Mouse (Mus musculus) urinary bladder, postnatal 14 days (tissue): ENCODE measurements around the gene 4930432K21Rik.
A peak's percentile ranks its signal among the peaks of the same experiment; 100 is the strongest.

Source experiments
- DNase-seq: peaks from one replicate; pipeline ENCODE4 v3.0.0; 2021; ENCODE audit warnings: low spot score

4930432K21Rik gene

DNA sequence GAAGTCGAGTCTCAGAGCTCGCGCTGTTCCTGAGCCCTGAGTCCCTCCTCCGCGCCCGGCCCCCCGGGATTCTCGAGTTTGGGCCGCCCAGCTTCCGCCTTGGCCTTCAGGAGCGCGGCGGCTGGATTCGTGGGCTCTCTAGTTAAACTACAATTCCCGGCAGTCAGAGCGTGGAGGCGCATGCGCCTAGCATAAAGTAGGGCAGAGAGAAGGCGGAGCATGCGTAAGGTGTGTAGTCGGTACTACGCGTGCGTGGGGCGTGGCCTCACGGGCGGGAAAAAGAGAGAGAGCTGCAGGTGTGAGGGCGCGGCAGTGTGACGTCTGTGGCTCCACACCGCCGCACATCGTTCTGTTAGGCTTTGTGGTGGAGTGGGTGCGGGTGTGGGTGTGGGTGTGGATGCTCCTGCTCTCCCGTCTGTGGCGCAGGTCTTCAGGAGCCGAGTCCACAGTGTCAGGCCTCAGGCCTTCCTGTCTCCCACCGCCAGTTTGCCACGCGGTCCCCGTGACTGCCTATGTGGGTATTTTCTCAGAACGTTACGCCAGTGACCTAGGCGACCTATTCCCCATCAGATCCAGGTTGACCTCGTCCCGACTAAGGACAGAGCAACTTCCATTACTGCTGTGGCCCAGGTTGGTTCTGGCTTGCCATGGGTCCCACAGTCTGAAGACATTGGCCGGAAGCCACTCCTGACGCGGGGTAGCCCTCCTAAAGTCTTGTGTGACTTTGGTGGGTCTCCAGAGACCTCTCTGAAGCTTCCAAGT, at the start of gene 4930432K21Rik, which contains the start of gene Cc2d1a:
Gene 4930432K21Rik, plus strand, starts transcription at position 257 of the 762 bp plus-strand sequence.
Gene Cc2d1a, minus strand, starts transcription at position 168 of the 762 bp plus-strand sequence.
- DNase-seq, result peak; percentile 95

DNA sequence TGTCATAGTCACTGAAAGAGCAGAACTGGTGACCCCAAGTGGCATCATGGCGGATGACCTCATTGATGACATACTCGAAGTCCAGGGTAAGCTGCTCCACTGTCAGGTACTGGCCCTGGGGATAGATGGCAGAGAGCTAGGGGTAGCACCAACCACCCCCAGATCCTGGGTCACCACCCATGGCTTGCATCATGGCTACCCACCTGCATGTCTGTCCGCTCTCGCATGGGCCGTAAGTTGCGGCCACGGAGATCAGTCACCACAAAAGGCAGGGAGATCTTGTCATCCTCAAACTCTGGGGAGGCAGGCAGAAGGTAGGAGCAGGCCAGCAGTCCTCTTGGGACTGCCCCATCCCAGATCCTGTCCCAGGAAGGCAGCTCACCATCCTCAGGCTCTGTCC, 49.4 kb upstream of the 4930432K21Rik start:
- no peak for DNase-seq

DNA sequence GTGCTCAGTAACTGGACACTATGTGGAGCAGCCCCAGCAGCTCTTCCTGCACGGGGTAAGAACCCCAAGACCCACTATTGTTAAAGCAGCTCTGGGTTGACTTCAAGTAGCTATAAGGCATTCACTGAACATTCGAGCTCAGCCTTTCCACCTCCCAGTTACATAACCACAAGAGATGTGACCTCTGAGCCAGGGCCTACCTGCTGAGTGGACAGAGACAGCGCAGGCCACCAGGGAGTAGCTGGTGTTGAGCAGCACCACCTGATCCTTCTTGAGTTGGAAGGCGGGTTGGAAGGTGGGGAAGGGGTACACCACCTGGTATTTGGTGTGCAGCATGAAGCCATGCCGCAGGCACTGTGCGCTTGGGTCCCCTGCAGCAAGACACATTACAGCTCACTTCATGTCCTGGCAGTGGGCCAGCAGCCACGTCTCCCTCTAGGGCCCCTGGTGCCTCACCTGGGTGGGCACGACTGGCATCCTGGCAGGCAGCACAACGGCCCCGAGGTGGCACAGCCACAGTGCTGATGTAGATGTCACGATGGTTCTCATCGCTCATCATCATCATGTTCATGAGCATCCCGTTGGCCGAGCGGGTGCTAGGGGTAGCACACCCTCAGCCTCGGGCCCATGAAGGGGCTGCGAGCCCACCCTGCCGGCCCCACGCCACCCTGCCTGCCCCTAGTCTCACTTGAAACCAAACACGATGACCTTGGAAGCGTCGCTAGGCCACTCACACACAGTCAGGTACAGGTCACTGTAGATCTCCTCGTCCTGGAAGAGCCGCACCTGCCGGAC, 46.2 kb upstream of the 4930432K21Rik start:
- no peak for DNase-seq

DNA sequence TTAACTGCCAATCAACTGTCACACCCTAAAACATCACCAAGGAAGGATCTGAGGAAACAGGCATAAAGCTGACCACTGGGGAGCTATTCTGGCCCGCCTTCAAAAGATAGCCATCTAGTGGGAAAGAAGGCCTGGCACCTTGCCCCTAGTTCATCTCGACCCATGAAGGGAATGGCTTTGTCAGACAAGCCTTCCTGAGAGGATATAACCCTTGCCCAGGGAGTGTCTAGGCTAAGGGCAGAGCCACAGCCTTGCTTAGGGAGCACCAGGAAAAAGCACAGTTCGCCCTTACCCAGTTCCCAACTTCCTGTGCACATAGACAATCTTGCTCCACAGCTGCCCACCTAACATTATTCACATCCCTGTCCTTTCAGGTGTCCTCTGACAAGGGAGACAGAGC, 44.2 kb upstream of the 4930432K21Rik start:
- DNase-seq, result no peak

DNA sequence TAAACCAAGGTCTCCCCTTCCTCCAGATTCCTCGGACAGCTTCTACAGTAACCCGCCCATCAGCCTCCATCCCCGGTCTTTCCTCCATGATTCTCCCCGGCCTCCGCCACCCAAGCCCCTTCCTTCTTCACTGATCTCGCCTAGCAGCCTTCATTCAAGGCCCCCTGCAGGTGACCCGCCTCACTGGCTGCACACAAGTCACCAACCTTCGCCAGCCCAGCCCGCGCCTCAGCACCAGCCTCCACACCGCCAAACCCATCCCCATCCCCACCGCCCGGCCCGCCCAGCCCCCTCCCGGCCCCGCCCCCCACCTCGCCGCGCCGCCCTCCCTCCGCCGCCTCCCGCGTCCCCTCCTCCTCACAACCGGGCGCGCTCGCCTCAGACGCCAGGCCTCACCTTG, 43.6 kb upstream of the 4930432K21Rik start:
- no peak for DNase-seq

DNA sequence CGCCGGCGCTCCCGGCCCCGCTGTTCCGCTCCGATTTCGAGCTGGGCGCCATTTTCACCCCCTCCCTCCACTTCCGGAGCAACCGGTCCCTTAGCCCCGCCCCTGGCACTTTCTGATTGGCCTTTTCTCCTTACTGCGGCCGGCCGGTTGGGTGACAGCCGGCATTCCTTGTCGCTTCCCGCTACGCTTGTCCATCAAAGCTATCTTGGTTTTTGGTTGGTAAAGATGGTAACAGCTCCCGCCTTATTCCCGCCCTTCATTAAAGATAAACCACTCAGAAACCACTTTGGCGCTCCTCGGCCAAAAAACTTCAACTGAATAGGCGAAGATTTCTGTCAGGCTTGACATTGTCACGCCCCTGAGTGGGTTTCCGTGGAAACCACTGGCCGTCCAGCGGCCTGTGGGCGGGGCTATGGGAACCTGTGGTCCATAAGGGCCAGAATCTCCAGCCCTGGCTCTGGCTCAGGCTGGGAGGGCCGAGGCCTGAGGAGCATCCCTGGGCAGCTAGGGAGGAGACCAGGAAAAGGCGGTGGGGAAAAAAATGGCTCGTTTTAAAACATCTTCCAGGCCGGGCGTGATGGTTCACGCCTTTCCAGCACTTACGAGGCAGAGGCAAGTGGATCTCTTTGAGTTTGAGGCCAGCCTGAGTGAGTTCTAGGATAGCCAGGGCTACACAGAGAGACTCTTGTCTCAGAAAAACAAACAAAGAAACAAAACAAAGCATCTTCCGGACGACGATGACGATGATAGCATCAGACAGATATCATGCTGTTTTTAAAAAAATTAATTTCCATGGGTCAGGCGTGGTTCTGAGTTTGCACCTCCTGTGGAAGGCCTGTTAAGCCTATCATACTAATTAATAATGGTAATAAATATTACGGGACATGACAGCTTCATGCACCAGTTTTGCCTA, 42.9 kb upstream of the 4930432K21Rik start, which contains the start of gene Dcaf15:
Gene Dcaf15, minus strand, starts transcription at position 72 of the 913 bp plus-strand sequence.
- peak; percentile 99 for DNase-seq

DNA sequence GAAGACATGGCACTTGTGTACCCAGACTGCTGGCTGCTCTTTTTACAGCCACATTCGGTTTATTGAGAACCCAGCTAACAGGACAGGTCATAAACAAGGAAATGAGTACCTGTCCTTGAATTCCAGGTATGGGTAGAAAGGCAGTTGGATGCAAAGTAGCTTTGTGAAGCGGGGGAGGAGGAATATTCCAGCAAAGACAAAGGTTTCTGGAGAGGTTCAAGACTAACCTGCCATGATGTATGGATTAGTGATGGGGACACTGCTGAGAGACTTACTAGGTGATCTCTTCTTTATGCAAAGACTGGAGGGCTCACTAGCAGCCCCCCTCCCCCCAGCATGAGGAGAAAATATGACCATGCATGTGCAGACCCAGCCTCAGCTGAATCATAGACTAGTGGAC, 42.1 kb upstream of the 4930432K21Rik start:
- DNase-seq, result no peak

DNA sequence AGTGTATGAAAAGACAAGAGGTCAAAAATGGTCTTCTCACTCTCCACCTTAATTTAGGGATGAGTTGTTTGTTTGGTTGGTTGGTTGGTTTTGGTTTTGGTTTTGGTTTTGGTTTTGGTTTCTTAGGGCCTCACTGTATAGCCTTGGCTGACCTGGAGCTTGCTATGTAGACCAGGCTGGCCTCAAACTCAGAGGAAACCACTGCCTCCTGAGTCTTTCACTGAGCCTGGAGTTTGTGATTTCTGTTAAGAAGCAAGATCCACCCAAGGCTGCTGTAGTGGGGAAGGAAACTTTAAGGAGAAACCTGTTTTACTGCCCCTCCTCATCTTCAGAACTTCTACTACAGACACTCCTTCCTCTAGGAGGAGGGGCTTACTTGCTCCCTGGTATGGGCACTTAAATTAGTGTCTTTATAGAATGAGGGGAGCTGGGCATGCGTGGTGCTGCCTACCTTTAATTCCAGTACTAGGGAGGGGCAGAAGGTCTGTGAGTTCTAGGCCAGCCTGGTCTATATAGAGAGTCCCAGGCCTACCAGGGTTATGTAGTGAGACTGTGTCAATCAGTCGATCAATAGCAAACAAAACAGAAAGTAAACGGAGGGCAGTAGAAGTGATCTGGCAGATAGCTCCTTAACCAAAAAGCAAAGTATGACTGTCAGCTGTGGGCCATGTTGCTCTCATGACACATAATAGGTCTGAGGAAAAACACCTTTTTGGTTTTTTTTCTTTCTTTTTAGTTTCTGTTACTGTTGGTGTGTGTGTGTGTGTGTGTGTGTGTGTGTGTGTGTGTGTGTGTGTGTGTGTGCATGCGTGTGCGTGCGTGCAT, 41.4 kb upstream of the 4930432K21Rik start:
- no peak for DNase-seq

DNA sequence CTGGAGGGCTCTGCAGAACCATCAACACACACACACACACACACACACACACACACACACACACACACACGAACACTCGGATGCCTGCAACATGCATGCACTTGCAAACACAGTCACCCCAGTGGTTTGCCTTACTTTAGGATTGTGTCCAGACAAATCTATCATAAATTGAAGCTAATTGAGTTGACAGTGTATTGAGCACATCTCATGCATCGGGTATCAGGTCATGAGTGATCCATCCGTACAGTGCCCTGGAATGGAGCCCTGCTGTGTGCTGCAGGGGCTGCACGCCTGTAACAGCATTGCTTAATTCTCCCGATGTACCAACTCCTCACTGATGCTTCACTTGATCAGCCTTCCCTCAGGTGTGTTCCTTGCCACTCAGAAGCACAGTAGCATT, 32.2 kb upstream of the 4930432K21Rik start:
- no peak for DNase-seq

DNA sequence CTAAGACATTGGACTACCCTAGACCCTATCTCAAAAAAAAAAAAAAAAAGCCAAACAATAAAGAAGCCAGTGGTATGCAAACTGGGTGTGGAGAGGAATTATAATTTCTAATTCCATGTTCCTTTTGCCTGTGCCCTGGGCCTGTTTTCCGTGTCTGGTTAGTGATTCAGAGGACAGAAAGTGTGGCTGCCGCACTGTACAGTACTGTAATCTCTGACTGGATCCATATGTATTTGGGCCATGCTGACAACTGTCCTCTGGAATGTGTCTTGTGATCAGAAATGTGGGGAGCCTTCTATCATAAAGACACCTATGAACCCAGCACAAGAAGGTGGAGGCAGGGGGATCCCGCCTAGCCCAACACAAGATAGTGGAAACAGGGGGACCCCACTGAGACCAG, 25.7 kb upstream of the 4930432K21Rik start:
- no peak for DNase-seq

DNA sequence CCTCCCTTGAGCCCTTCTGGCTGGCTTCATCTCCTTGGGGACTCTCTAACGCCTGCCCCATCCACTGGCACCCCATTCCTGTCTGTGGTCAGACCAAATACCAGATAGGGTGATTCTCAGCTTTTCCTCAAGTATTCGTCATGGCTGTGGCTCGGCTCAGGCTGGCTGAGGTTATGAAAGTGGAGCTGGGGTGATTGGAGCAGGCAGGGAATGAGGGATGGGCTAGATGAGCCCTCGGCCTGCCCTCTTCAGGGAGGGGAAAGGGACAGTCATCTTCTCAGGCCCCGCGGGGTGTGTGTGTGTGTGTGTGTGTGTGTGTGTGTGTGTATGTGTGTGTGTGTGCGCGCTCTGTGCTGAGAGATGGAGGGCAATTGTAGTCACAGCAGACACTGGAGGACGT, 22.2 kb upstream of the 4930432K21Rik start, which contains the start of gene Podnl1:
Gene Podnl1, plus strand, starts transcription at position 334 of the 400 bp plus-strand sequence.
- DNase-seq, result peak; percentile 19

DNA sequence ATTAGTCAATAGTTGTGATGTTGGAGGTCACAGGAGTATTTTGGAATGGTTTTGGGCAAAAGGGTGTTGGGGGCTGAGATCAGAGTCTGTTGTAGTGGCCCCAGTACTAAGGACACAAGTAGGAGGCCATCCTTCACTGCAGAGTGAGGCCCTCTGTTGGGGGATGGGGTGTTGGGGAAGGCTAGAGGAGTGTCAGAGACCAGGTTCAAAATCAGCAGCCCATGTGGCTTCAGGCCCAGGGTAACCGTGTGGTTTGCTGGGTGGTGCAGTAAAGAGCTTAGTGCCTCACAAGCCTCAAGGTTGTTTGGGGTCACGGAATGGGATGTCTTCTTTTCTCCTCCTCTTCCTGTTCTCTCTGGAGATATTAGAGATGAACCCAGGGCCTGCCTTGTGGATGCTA, 21.1 kb upstream of the 4930432K21Rik start:
- DNase-seq, result no peak

DNA sequence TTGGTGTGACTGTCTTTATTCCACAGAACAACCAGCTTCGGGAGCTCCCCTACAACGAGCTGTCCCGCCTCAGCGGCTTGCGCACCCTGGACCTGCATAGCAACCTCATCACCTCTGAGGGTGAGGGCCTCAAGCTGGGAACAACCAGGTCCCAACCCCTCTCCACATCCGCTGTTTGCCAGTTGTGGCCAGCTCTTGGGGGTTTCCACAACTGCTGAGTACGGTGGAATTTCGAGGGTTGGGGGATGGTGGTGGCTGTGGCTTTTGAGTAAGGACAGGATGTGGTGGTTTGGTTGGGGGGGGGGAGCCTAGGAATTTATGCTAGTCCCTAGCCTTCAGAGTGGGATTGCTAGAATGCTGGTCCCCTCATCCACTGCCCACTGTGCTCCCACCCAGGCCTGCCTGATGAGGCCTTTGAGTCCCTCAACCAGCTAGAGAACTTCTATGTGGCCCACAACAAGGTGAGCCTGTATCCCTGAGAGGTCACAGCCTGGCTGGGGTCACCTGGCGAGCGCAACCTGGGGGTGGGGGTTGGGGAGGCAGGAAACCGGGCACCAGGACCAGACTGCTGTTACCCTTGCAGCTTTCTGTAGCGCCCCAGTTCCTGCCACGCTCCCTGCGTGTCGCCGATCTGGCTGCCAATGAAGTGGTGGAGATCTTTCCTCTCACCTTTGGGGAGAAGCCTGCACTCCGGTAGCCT, 20.5 kb upstream of the 4930432K21Rik start:
- DNase-seq, result no peak

DNA sequence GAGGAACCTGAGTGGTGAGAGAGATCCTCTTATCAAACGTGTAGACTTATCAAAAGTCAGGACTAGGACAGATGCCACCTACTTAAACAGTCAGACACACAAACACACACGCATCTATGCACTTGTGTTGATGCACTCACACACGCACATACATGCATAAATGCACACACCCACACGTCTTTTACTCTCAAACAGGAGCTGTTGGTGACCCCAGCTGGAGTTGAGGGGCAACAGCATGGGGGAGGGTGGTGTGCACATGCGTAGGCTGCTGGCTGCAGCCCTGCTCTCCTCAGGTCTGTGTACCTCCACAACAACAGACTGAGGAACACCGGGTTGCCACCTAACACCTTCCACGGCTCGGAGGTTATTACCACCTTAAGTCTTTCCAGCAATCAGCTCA, 19.5 kb upstream of the 4930432K21Rik start:
- DNase-seq, result no peak

DNA sequence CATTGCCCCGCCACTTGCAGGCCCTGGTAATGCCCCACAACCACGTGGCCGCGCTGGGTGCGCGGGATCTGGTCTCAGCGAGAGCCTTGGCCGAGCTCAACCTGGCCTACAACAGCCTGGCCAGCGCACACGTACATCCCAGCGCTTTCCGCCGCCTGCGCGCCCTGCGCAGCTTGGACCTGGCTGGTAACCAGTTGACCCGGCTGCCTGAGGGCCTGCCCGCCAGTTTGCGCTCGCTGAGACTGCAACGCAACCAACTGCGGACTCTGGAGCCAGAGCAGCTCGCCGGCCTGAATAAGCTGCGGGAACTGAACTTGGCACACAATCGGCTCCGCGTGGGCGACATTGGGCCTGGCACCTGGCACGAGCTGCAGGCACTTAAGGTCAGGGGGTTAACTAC, 17.0 kb upstream of the 4930432K21Rik start:
- DNase-seq, result no peak

DNA sequence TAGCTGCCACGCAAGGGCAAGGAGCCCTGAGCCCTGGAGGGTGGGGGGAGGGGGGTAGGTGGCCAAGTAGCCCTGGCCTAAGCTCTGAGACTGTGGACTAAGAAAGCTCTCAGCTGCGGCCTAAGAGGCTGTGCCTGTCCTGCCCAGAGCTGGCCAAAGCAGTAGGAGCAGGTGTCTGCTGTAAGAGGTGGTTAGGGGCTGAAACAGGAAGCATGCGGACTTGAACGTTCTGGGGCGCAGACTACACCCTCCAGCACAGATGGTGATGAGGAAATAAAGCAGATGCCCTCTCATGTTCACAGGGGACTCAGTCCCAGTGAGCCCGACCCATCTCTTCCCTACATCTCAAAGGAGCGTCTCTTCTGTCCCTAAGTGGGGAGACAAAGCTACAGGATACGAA, 15.6 kb upstream of the 4930432K21Rik start:
- no peak for DNase-seq

DNA sequence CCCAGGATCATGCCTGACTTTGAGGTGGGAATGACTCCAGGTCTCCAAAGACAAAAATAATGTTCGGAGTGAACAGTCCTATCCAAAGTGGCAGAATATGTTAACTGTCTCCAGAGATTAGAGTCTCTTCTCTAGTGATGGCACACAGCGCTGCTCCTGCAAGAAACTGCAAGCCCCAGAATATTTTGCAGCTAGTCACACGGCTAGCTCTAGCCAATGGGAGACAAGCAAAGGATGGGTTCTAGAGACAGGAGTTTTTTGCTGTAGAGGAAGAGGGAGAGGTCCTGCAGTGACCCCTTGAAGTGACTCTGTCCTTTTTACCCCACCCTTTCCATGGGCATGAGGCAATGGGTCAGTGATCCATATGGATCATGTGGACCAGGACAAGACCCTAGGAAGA, 10.0 kb upstream of the 4930432K21Rik start:
- no peak for DNase-seq

DNA sequence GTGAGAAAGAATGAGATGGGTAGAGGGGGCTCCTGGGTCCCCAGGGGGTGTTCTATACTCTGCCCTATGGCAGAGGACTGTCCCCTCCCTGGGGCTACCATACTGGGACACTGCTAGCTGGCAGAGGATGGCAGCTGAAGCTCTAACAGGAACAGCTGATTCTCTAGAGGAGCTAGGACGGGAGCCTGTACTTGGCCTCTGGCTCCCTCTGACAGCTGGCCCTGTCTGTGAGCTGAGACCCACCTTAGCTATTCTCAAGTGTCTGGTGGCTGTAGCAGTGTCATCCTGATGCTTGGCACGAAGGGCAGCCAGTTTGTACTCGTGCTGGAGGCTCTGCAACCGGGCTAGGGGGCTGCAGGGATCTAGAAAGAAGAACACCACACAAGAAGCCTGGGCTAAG, 7.0 kb upstream of the 4930432K21Rik start:
- DNase-seq, result no peak

DNA sequence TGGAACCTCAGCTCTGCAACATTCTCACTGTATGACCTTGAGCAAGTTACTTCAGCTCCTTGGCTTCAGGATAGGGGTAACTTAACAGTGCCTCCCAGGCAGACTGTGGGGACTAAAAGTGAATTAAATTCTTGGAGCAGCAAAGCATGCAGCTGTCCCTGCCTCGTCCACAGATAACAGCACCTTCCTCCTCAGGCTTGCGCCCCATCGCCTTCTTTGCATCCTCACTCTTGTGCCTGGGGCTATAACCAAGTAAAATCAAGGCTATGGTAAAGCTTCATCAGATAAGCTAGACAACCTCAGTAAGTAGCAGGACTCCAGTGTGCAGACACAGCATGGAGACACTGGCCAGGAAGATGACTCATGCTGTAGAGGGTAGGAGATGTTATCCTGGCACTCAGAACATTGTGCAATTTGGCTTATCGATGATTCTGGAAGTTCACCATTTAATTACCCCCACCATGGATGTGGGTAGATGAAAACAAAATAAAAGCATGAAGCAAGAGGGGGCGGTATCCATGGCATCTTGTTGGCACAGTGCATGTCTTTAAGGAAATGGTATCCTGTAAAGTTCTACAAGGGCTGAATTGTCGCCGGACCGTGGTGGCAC, 3.1 kb upstream of the 4930432K21Rik start:
- peak; percentile 22 for DNase-seq

DNA sequence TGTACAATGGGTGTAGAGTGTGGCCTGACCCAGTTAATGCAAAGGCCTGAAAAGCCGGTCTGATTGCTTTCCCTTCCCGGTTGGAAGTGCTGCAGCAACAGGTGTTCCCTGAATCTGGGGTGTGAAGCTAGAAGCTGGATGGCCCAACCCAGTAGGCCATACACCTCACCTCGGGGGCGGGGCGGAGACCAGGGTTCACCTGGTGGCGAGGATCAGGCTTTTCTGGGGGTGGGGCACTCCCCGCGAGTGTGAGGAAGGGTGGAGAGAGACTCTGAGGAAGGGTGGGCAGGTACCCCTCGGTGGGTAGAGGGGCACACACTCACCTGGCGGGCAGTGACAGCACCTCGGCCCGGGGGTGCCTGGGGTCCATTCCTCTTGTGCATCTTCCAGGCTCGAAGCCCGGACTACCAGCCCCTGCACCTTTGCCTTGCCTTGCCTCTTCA, 480 bp upstream of the 4930432K21Rik start:
- peak; percentile 73 for DNase-seq
